Mouse (Mus musculus): ENCODE measurements around the gene Tubal3.

Tubal3 gene

GRCm38 (mm10) chr13:3910356-3910755 lies 7.7 kb upstream of the Tubal3 start:
- intact Hi-C loops (cut with DNase I), result no loop called here

GRCm38 (mm10) chr13:3913504-3913903 lies 4.6 kb upstream of the Tubal3 start:
- intact Hi-C loops (cut with DNase I), result no loop called here

- intact Hi-C loops (cut with DNase I), result no loop called here
These were observed 6.4 kb downstream of the Tubal3 start for GRCm38 (mm10) chr13:3924483-3924882.

GRCm38 (mm10) chr13:3925632-3926031 lies 7.6 kb downstream of the Tubal3 start:
- intact Hi-C loops (cut with DNase I), result no loop called here

- intact Hi-C loops (cut with DNase I), result no loop called here
These were observed 8.0 kb downstream of the Tubal3 start for GRCm38 (mm10) chr13:3926046-3926445.

- intact Hi-C loops (cut with DNase I), result no loop called here
These were observed 26.6 kb downstream of the Tubal3 start for GRCm38 (mm10) chr13:3944699-3945098.

- intact Hi-C loops (cut with DNase I), result no loop called here
These were observed 27.2 kb downstream of the Tubal3 start, which contains the start of gene Ucn3 for GRCm38 (mm10) chr13:3945249-3945648. Ucn3 (minus strand) TSS chr13:3945349.

- intact Hi-C loops (cut with DNase I), result no loop called here
These were observed 29.2 kb downstream of the Tubal3 start for GRCm38 (mm10) chr13:3947267-3947666.

- intact Hi-C loops (cut with DNase I), result no loop called here
These were observed 31.4 kb downstream of the Tubal3 start for GRCm38 (mm10) chr13:3949477-3949876.

- intact Hi-C loops (cut with DNase I), result no loop called here
These were observed 33.3 kb downstream of the Tubal3 start for GRCm38 (mm10) chr13:3951198-3951914.

- intact Hi-C loops (cut with DNase I), result no loop called here
These were observed 50.8 kb downstream of the Tubal3 start for GRCm38 (mm10) chr13:3968849-3969248.

Small RNA genes lying within 50 kb of the gene (microRNA-seq; reads per million reads assigned to microRNA genes)
- gene Gm22460, result 0 reads per million in 2 experiments
